ENCODE assay signal across 28 mouse cellular contexts in genomic region chr14:34599941-34600340, GRCm38 (mm10). TPM values are rescaled to one million over a fixed set of nuclear protein-coding genes. Genes with fewer than 3 reads are reported as not detected.
"Had no signal": no experiment of that assay in that cellular context is flagged by ENCODE, and none has a peak within 500 bp of the region (broad histone marks: within the 10 kb centered on the region; RNA-seq: fewer than 3 reads in every experiment).

Gene Opn4 (minus strand): TSS chr14:34600142.

- H3K4me1 ChIP-seq: limb, embryonic 13.5 days; liver, embryonic 12.5 days; liver, embryonic 15.5 days; lung, embryonic 15.5 days; megakaryocyte, embryonic 14.5 days; midbrain, embryonic 13.5 days; neural tube, embryonic 13.5 days; stomach, embryonic 15.5 days had no signal

- H3K27ac ChIP-seq: layer of hippocampus, adult 2 months; limb, embryonic 10.5 days; limb, embryonic 13.5 days; liver, embryonic 12.5 days; liver, embryonic 15.5 days; lung, embryonic 15.5 days; midbrain, embryonic 10.5 days; midbrain, embryonic 13.5 days; neural tube, embryonic 13.5 days; stomach, embryonic 15.5 days had no signal

- H3K9ac ChIP-seq: limb, embryonic 13.5 days; liver, embryonic 12.5 days; liver, embryonic 15.5 days; lung, embryonic 15.5 days; midbrain, embryonic 13.5 days; neural tube, embryonic 13.5 days; stomach, embryonic 15.5 days had no signal

- H3K27me3 ChIP-seq: limb, embryonic 13.5 days; liver, embryonic 15.5 days; lung, embryonic 15.5 days; midbrain, embryonic 13.5 days; neural tube, embryonic 13.5 days; stomach, embryonic 15.5 days had no signal

- H3K4me3 ChIP-seq: layer of hippocampus, adult 2 months; limb, embryonic 10.5 days; limb, embryonic 13.5 days; liver, embryonic 12.5 days; liver, embryonic 15.5 days; lung, embryonic 15.5 days; megakaryocyte, embryonic 14.5 days; midbrain, embryonic 10.5 days; midbrain, embryonic 13.5 days; myocyte; neural tube, embryonic 13.5 days; stomach, embryonic 15.5 days had no signal

- H3K36me3 ChIP-seq: limb, embryonic 10.5 days; limb, embryonic 13.5 days; liver, embryonic 12.5 days; liver, embryonic 15.5 days; lung, embryonic 15.5 days; midbrain, embryonic 10.5 days; midbrain, embryonic 13.5 days; neural tube, embryonic 13.5 days; stomach, embryonic 15.5 days had no signal

- ATAC-seq: intestine, postnatal 0 days; liver, embryonic 12.5 days; midbrain, embryonic 13.5 days; midbrain, embryonic 16.5 days had no signal

- H3K9me3 ChIP-seq: limb, embryonic 10.5 days; limb, embryonic 13.5 days; liver, embryonic 12.5 days; liver, embryonic 15.5 days; lung, embryonic 15.5 days; midbrain, embryonic 10.5 days; midbrain, embryonic 13.5 days; neural tube, embryonic 13.5 days; stomach, embryonic 15.5 days had no signal

- DNase-seq: kidney, adult 9 months; kidney, postnatal 25 days; layer of hippocampus, adult 9-11 months; liver; lung, adult 18-20 months; lung, postnatal 10 days; lung, postnatal 36 days; right cerebral cortex, adult 18-20 months; right cerebral cortex, postnatal 14 days; right cerebral cortex, postnatal 4 days; spleen, adult 18-20 months; thymus, postnatal 25 days had no signal

- H3K4me2 ChIP-seq: limb, embryonic 13.5 days; liver, embryonic 12.5 days; liver, embryonic 15.5 days; lung, embryonic 15.5 days; midbrain, embryonic 13.5 days; neural tube, embryonic 13.5 days; stomach, embryonic 15.5 days had no signal

RNA-seq across cellular contexts. Expression of gene Opn4, which starts in this region (rescaled TPM):
- polyA plus RNA-seq: intestine, embryonic 14.5 days; limb, embryonic 10.5 days; limb, embryonic 13.5 days; liver, embryonic 12.5 days; liver, embryonic 15.5 days; midbrain, embryonic 16.5 days; neural tube, embryonic 13.5 days; stomach, embryonic 15.5 days; thymus, postnatal 0 days had no signal
